In genomic region chr7:141480842-141481497, GRCm38 (mm10) we compare ENCODE assay signal across 7 mouse cellular contexts. TPM values are rescaled to one million over a fixed set of nuclear protein-coding genes. Genes with fewer than 3 reads are reported as not detected.
DNase-seq lines count a peak whose midpoint lies in the region; ATAC-seq and TF ChIP-seq lines count a peak whose summit lies in the region.

No protein-coding gene starts in this region.

- intact Hi-C loops in heart, postnatal 36 days (cut with DNase I), result loop anchor here (1.0 to 10.0 kb wide), 3 partner anchors 44 to 444 kb away; no protein-coding TSS in a partner anchor

- H3K4me3 ChIP-seq in ES-E14 (ENCODE audit: insufficient read depth in 1 of 2, low read depth in 1 of 2, low read length in 2 of 2, poor library complexity in 1 of 2, severe bottlenecking in 1 of 2), result no peak overlapping the region
- peak overlapping the region; percentile 54 for H3K4me3 ChIP-seq in embryonic facial prominence, embryonic 14.5 days (ENCODE audit: low read depth, low read length)
- no peak overlapping the region; the same call in 1 of the 2 replicates for H3K4me3 ChIP-seq in layer of hippocampus, adult 2 months

- WGBS in embryonic facial prominence, embryonic 14.5 days, result 12% methylated on average over 9 of the region's 10 CpGs

- no peak overlapping the region for H3K9ac ChIP-seq in ES-E14 (ENCODE audit: insufficient read depth, low read depth, low read length, poor library complexity, severe bottlenecking)
- H3K9ac ChIP-seq in embryonic facial prominence, embryonic 14.5 days (ENCODE audit: low read depth, low read length), result no peak overlapping the region

- no peak for DNase-seq in ES-E14 (ENCODE audit: low read depth, low spot score)
- DNase-seq in adrenal gland, postnatal 36 days, result peak; percentile 66 to 77
- DNase-seq in embryonic facial prominence, embryonic 14.5 days (ENCODE audit: low spot score), result peak; percentile 84
- peak; percentile 72 to 75 for DNase-seq in heart, postnatal 36 days
- peak; percentile 74 for DNase-seq in layer of hippocampus, adult 2 months (ENCODE audit: low spot score in 2 of 2)
- peak; percentile 75 for DNase-seq in lung, postnatal 14 days
- DNase-seq in right cerebral cortex, postnatal 10 days (ENCODE audit: low spot score in 2 of 2), result peak; percentile 76 to 86

- peaks cover 4 to 15% of the 10 kb centered on the region in 2 experiments; a peak in 2 of 4 replicates for H3K4me1 ChIP-seq in ES-E14 (ENCODE audit: control insufficient read depth in 2 of 2, insufficient read depth in 2 of 2, low read length in 2 of 2, poor library complexity in 1 of 2)
- peaks cover 31% of the 10 kb centered on the region for H3K4me1 ChIP-seq in embryonic facial prominence, embryonic 14.5 days (ENCODE audit: control insufficient read depth, insufficient read depth, low read length)

- no peaks in the 10 kb centered on the region for H3K9me3 ChIP-seq in ES-E14 (ENCODE audit: control insufficient read depth, insufficient read depth, low read depth, low read length)
- H3K9me3 ChIP-seq in embryonic facial prominence, embryonic 14.5 days (ENCODE audit: control insufficient read depth, low read length), result no peaks in the 10 kb centered on the region

- H3K36me3 ChIP-seq in ES-E14 (ENCODE audit: control insufficient read depth, insufficient read depth, low read length, poor library complexity, severe bottlenecking), result no peaks in the 10 kb centered on the region; the same call in 1 of the 2 replicates
- no peaks in the 10 kb centered on the region for H3K36me3 ChIP-seq in embryonic facial prominence, embryonic 14.5 days (ENCODE audit: control insufficient read depth, insufficient read depth, low read length)

- peak; percentile 94 for TF ChIP-seq CTCF in layer of hippocampus, adult 2 months (conservative IDR thresholded peaks at IDR 0.05)

- H3K27me3 ChIP-seq in embryonic facial prominence, embryonic 14.5 days (replicated peaks; ENCODE audit: control insufficient read depth, insufficient read depth, low read length), result peaks cover 19% of the 10 kb centered on the region

- H3K4me2 ChIP-seq in embryonic facial prominence, embryonic 14.5 days (ENCODE audit: low read depth, low read length), result peak overlapping the region; percentile 97

- H3K27ac ChIP-seq in ES-E14 (ENCODE audit: insufficient read depth, low read depth, low read length, poor library complexity, severe bottlenecking), result no peak overlapping the region
- H3K27ac ChIP-seq in embryonic facial prominence, embryonic 14.5 days (replicated peaks; ENCODE audit: low read depth, low read length), result no peak overlapping the region
- H3K27ac ChIP-seq in layer of hippocampus, adult 2 months, result no peak overlapping the region

- ATAC-seq in embryonic facial prominence, embryonic 14.5 days (ENCODE audit: low read depth), result peak; percentile 51

- in situ Hi-C loops in ES-E14 (cut with MboI; ENCODE audit: low sequenced_read_pairs in 2 of 2, unreplicated experiment in 2 of 2), result no loop called here

TF ChIP-seq in ES-E14, 5 proteins besides CTCF, POLR2A, EP300 and RAD21:
- TF ChIP-seq ZC3H11A (IDR thresholded peaks at IDR 0.05; ENCODE audit: borderline replicate concordance, low read depth, low read length) (peak; percentile 77; the same call in 1 of the 2 replicates), MAFK (IDR thresholded peaks at IDR 0.05; ENCODE audit: insufficient read depth, low read depth, low read length) (peak; percentile 34; the same call in 1 of the 2 replicates), ZNF384 (IDR thresholded peaks at IDR 0.05; ENCODE audit: low read depth, low read length) (no peak), CHD2 (IDR thresholded peaks at IDR 0.05; ENCODE audit: low read depth, low read length) (no peak), HCFC1 (IDR thresholded peaks at IDR 0.05; ENCODE audit: borderline replicate concordance, insufficient read depth, low read length) (no peak)
TF ChIP-seq in ES-E14: peak in this region for 2.

RNA-seq across cellular contexts. Expression of gene Tspan4, which starts 5.9 kb away (rescaled TPM):
- 75.9 and 98.8 TPM in 2 replicates for total RNA-seq in ES-E14 (2012; rRNA removed)
- total RNA-seq in adrenal gland, postnatal 36 days (2021), result 10 to 100 TPM; 89.1 to 94.4 TPM
- 85.1 and 86.2 TPM in 2 replicates for polyA plus RNA-seq in embryonic facial prominence, embryonic 14.5 days (2014; fragmentation: Nextera tagmentation; extraction: Ambion mirVana)
- 10 to 100 TPM; 27.3 to 44.1 TPM for total RNA-seq in heart, postnatal 36 days (2021)
- 10 to 100 TPM; 13.6 to 13.7 TPM for total RNA-seq in layer of hippocampus, adult 2 months (2021)

RNA-seq across cellular contexts. Expression of gene Polr2l, which starts 6.0 kb away (rescaled TPM):
- 110 and 120 TPM in 2 replicates for total RNA-seq in ES-E14 (2012; rRNA removed)
- total RNA-seq in adrenal gland, postnatal 36 days (2021), result 100 to 1,000 TPM in 1 of 2 experiments, 10 to 100 TPM in 1; 99.8 to 134 TPM
- polyA plus RNA-seq in embryonic facial prominence, embryonic 14.5 days (2014; fragmentation: Nextera tagmentation; extraction: Ambion mirVana), result 59.3 and 65.2 TPM in 2 replicates
- total RNA-seq in heart, postnatal 36 days (2021), result 10 to 100 TPM; 76.0 to 83.7 TPM
- 10 to 100 TPM; 38.7 TPM for total RNA-seq in layer of hippocampus, adult 2 months (2021)

RNA-seq across cellular contexts. Expression of gene Cd151, which starts 13.8 kb away (rescaled TPM):
- 238 and 257 TPM in 2 replicates for total RNA-seq in ES-E14 (2012; rRNA removed)
- 100 to 1,000 TPM; 331 to 418 TPM for total RNA-seq in adrenal gland, postnatal 36 days (2021)
- 54.9 and 60.7 TPM in 2 replicates for polyA plus RNA-seq in embryonic facial prominence, embryonic 14.5 days (2014; fragmentation: Nextera tagmentation; extraction: Ambion mirVana)
- 100 to 1,000 TPM; 299 to 300 TPM for total RNA-seq in heart, postnatal 36 days (2021)
- total RNA-seq in layer of hippocampus, adult 2 months (2021), result 10 to 100 TPM; 23.4 to 25.1 TPM

RNA-seq across cellular contexts. Expression of gene Cracr2b, which starts 20.1 kb away (rescaled TPM):
- total RNA-seq in ES-E14 (2012; rRNA removed), result 5.8 and 11.7 TPM in 2 replicates
- 10 to 100 TPM in 1 of 2 experiments, 1 to 10 TPM in 1; 9.5 to 13.1 TPM for total RNA-seq in adrenal gland, postnatal 36 days (2021)
- polyA plus RNA-seq in embryonic facial prominence, embryonic 14.5 days (2014; fragmentation: Nextera tagmentation; extraction: Ambion mirVana), result 6.6 and 10.3 TPM in 2 replicates
- 10 to 100 TPM; 24.1 to 24.2 TPM for total RNA-seq in heart, postnatal 36 days (2021)
- 1 to 10 TPM; 4.1 to 6.7 TPM for total RNA-seq in layer of hippocampus, adult 2 months (2021)

RNA-seq across cellular contexts. Expression of gene Pnpla2, which starts 26.0 kb away (rescaled TPM):
- total RNA-seq in ES-E14 (2012; rRNA removed), result 10.7 and 12.7 TPM in 2 replicates
- 100 to 1,000 TPM; 875 to 879 TPM for total RNA-seq in adrenal gland, postnatal 36 days (2021)
- polyA plus RNA-seq in embryonic facial prominence, embryonic 14.5 days (2014; fragmentation: Nextera tagmentation; extraction: Ambion mirVana), result 16.9 and 20.4 TPM in 2 replicates
- total RNA-seq in heart, postnatal 36 days (2021), result 100 to 1,000 TPM; 552 to 604 TPM
- 10 to 100 TPM; 25.1 to 28.3 TPM for total RNA-seq in layer of hippocampus, adult 2 months (2021)
